Mouse (Mus musculus): ENCODE data around the gene Nat10.

DNA sequence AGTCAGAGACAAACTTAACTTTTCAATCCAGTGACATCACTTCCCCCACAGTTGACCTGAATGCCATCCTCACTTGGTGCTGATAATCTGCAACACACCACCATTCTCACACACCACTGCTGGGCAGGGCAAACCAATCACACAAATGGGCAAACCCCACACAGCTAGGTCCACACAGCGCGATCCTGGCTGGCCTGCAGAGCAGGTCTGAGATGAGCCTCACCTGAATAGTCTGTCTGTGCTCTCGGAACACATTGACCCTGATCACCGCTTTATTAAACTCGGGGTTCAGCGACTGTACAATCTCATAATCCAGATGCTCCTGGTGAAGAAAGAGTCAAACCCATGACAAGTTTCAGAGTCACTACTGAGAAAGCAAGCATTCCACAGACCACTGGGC lies 18.2 kb downstream of the Nat10 start:
- TF ChIP-seq CTCF (IDR thresholded peaks at IDR 0.05; ENCODE audit: low read depth) (no peak), EP300 (IDR thresholded peaks at IDR 0.05; ENCODE audit: low read depth) (no peak)
